Mouse (Mus musculus): ENCODE results near the gene Tubgcp6.

GRCm38 (mm10) chr15:89089248-89090051, 33.5 kb downstream of the Tubgcp6 start:
- TF ChIP-seq POLR2A (IDR thresholded peaks at IDR 0.05; ENCODE audit: borderline replicate concordance, insufficient read depth, low read length) (no peak), CTCF (IDR thresholded peaks at IDR 0.05; ENCODE audit: borderline replicate concordance, insufficient read depth, low read depth, low read length) (no peak)

Measured in cerebellum, adult 2 months (tissue).